Comparison of ENCODE assay signal across 18 mouse cellular contexts in genomic region chr3:68684207-68684606, GRCm38 (mm10). TPM values are rescaled to one million over a fixed set of nuclear protein-coding genes. Genes with fewer than 3 reads are reported as not detected.
"Had no signal": no experiment of that assay in that cellular context is flagged by ENCODE, and none has a peak within 500 bp of the region (broad histone marks: within the 10 kb centered on the region; RNA-seq: fewer than 3 reads in every experiment).

No protein-coding gene starts in this region.

- DNase-seq: lung, adult 18-20 months; lung, embryonic 14.5 days; lung, postnatal 10 days; lung, postnatal 4 days; midbrain, embryonic 14.5 days; retina, postnatal 1 day; right cerebral cortex, postnatal 25 days; right cerebral cortex, postnatal 4 days; spleen, adult 18-20 months; thymus, adult 18-20 months; thymus, postnatal 25 days; thymus, postnatal 4 days had no signal

- H3K27ac ChIP-seq: midbrain, embryonic 10.5 days; midbrain, embryonic 12.5 days; neural tube, embryonic 13.5 days; neural tube, embryonic 15.5 days had no signal

- H3K4me3 ChIP-seq: midbrain, embryonic 10.5 days; midbrain, embryonic 12.5 days; myocyte; neural tube, embryonic 13.5 days; neural tube, embryonic 15.5 days had no signal

RNA-seq across cellular contexts. Expression of gene Il12a, which starts 6.2 kb away (rescaled TPM):
- polyA plus RNA-seq: midbrain, embryonic 10.5 days; midbrain, embryonic 12.5 days; midbrain, embryonic 14.5 days; neural tube, embryonic 13.5 days; neural tube, embryonic 15.5 days; stomach, embryonic 14.5 days had no signal
